Mouse (Mus musculus): ENCODE data around the gene Duxf3. TPM values are rescaled to one million over a fixed set of nuclear protein-coding genes. Genes with fewer than 3 reads are reported as not detected.
"Not testable (repeated sequence)": the region's sequence is repeated elsewhere in the genome, so short reads cannot be mapped to it uniquely, and the experiment has no call there.

Duxf3 gene
- polyA plus RNA-seq (2015; fragmentation: Nextera tagmentation; extraction: Ambion mirVana), result not detected in 2 replicates

DNA sequence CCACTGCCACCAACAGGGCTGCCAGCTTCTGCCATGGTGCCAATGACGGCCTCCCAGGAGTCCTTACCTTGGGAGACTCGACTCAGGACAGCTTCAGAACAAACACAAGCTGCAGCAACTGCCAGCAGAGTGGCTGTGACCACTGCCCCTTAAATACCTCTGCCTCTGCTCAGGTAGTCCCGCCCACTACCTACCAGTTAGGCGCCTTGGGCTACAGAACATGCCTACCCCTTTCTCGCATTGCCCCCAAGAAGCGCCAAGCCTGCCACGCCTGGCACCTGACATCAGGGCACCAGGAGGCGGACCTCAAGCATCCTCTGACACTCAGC, at the start of gene Duxf3:
Gene Duxf3, minus strand, starts transcription at position 35 of the 329 bp plus-strand sequence.
- not testable (repeated sequence) for H3K4me2 ChIP-seq; H3K27me3 ChIP-seq; H3K27ac ChIP-seq; H3K4me1 ChIP-seq (replicated peaks); H3K9ac ChIP-seq; H3K36me3 ChIP-seq; H3K4me3 ChIP-seq
- peak; percentile 50 for ATAC-seq (replicated peaks; ENCODE audit: insufficient number of reproducible peaks, insufficient read depth, low FRiP score, low read depth)
- WGBS, result 62% methylated on average over 5 of the region's 8 CpGs
- H3K9me3 ChIP-seq (replicated peaks), result peaks cover 14% of the 10 kb centered on the region

DNA sequence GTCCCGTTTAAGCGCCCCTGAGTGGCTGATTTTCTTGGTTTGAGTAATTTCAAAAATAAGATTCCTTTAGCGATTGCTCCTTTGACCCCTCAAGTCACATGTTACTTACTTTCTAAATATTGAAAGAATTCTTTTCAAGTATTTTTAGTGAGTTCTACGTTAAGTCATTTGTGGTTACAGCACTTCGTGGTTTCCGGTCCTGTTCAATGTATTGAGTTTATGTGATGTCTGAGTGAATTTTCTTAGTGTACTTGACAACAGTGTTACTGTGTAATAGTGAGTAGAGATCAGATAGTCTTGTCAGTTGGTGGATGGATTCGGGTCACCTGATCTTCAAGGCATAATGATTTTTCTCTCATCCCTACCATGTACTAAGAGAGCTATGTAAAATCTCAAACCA, 49.8 kb upstream of the Duxf3 start:
- 93% methylated on average over 7 of the region's 7 CpGs for WGBS
- no peaks in the 10 kb centered on the region for H3K9me3 ChIP-seq (replicated peaks)
- H3K27ac ChIP-seq, result no peak overlapping the region
- no peak overlapping the region for H3K9ac ChIP-seq
- H3K4me2 ChIP-seq, result no peak overlapping the region
- ATAC-seq (replicated peaks; ENCODE audit: insufficient number of reproducible peaks, insufficient read depth, low FRiP score, low read depth), result no peak
- H3K36me3 ChIP-seq, result peaks cover 51% of the 10 kb centered on the region
- H3K27me3 ChIP-seq, result no peaks in the 10 kb centered on the region
- H3K4me3 ChIP-seq, result no peak overlapping the region
- no peaks in the 10 kb centered on the region for H3K4me1 ChIP-seq (replicated peaks)

DNA sequence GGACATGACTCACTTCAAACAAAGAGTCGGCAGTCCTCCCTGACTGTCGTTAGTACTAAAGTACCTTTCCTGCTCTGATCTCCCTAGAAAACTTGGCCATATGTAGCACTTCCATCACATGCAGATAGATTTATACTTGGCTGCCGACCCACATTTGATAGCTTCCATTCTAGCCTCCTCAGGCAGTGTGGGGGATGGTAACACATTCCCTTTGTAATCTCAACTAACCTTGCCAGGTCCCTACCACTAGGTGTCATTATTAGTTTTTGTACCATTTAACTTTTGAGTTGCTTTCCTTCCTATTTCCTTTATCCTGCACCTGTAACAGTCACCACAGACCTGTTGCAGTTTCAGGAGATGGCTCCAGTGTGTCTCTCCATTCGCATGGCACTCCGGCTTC, 26.0 kb upstream of the Duxf3 start:
- ATAC-seq (replicated peaks; ENCODE audit: insufficient number of reproducible peaks, insufficient read depth, low FRiP score, low read depth), result no peak

DNA sequence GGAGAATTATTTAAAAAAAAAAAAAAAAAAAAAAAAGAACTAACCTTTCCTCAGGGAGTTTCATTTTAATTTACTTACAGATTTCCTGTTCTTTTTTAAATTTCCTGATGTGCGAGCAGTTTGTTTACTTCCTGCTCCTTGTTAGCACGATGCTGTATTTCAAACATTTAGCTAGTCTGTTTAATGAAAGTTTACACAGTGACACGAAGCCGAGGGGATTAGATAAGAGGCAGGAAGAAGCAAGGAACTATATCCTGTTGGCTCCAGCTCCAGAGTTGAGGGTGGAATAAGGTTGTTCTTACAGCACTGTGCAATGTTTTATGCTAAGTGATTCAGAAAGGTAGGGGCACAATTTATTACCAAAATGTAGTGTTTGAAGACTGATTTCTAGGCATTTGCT, 23.5 kb upstream of the Duxf3 start:
- WGBS, result 1% methylated on average over 4 of the region's 4 CpGs
- Histone ChIP-seq H3K27me3 (no peaks in the 10 kb centered on the region), H3K4me1 (replicated peaks) (peaks cover 13% of the 10 kb centered on the region; the same call in 1 of the 2 replicates), H3K9ac (peak overlapping the region; percentile 90), H3K4me2 (peak overlapping the region; percentile 65), H3K9me3 (replicated peaks) (no peaks in the 10 kb centered on the region), H3K4me3 (peak overlapping the region; percentile 99), H3K27ac (peak overlapping the region; percentile 83), H3K36me3 (peaks cover 14% of the 10 kb centered on the region; the same call in 1 of the 2 replicates)
- no peak for ATAC-seq (replicated peaks; ENCODE audit: insufficient number of reproducible peaks, insufficient read depth, low FRiP score, low read depth)

More for the DNA sequence above, 26.0 kb upstream of the Duxf3 start:
- no peak overlapping the region for H3K4me2 ChIP-seq
- H3K4me1 ChIP-seq (replicated peaks), result peaks cover 13% of the 10 kb centered on the region; the same call in 1 of the 2 replicates
- H3K27ac ChIP-seq, result no peak overlapping the region
- no peaks in the 10 kb centered on the region for H3K9me3 ChIP-seq (replicated peaks)
- 55% methylated on average over 5 of the region's 5 CpGs for WGBS
- H3K36me3 ChIP-seq, result peaks cover 27% of the 10 kb centered on the region
- H3K9ac ChIP-seq, result no peak overlapping the region; the same call in 1 of the 2 replicates
- H3K4me3 ChIP-seq, result no peak overlapping the region
- no peaks in the 10 kb centered on the region for H3K27me3 ChIP-seq

DNA sequence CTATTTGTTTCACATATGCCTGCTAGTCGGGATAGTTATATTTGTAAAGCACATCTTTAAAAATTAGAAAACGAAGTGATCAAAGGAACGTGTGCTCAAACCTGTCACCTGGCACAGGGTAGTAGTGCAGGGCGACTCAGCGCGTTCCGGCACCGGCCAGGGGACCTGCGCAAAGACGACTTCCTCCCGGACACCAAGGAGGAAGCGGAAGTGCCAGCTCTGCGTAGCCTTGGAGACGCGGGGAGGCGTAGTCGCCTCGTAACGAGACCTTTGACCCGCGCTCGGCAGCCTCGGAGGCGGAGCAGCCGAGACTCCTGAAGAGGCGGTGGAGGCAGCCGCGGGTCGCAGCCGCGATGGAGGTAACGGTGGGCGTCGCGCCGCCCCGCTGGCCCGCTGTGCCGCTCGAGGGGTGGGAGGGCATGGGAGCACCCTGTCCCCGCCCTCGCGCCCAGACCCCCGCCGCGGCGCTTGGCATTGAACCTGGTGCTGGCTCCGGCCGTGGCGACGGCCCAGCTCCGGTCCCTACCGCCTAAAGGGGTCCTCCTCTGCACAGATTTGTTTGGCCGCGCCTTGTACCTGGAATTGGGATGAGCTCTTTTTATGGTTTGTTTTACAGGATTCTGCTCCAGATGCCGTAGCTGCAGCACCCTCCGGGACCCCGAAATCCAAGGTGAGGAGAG, 22.9 kb upstream of the Duxf3 start, which contains the start of gene Gcc2:
Gene Gcc2, plus strand, starts transcription at position 285 of the 680 bp plus-strand sequence.
- peak; percentile 97 for ATAC-seq (replicated peaks; ENCODE audit: insufficient number of reproducible peaks, insufficient read depth, low FRiP score, low read depth)
- Histone ChIP-seq H3K9me3 (replicated peaks) (no peaks in the 10 kb centered on the region), H3K27ac (peak within 1 kb of the TSS; percentile 83), H3K9ac (peak within 1 kb of the TSS; percentile 90), H3K27me3 (no peaks in the 10 kb centered on the region), H3K4me1 (replicated peaks) (peaks cover 13% of the 10 kb centered on the region; the same call in 1 of the 2 replicates), H3K4me2 (peak within 1 kb of the TSS; percentile 65), H3K4me3 (peak within 1 kb of the TSS; percentile 99), H3K36me3 (peaks cover 14% of the 10 kb centered on the region; the same call in 1 of the 2 replicates)
- under 1% methylated on average over 58 of the region's 58 CpGs for WGBS

DNA sequence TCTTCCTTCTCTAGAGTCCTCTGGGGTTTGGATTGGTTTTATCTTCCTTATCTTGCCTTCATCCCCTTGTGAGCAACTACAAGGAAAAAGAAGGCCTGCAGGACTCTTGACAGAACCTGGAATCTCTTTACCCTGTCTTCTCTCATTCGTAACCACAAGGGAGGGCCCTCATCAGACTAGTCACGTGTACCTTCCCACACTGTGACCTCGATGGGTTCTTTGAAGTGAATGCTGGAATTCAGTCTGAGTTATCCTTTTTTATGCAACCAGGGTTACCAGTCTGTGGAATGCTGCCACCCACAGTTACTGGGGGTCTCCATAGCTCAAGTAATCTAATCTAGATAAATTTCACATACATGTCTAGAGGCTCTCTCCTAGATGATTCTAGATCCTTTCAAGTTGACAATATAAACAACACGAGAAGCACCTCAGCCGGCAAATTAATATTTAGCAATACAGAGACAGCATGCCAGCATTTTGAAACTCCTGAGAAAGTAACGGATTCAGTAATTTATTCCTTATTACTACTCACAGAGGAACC, 22.2 kb upstream of the Duxf3 start:
- no peak for ATAC-seq (replicated peaks; ENCODE audit: insufficient number of reproducible peaks, insufficient read depth, low FRiP score, low read depth)
- Histone ChIP-seq H3K4me3 (peak overlapping the region; percentile 99), H3K27ac (no peak overlapping the region), H3K27me3 (no peaks in the 10 kb centered on the region), H3K9me3 (replicated peaks) (no peaks in the 10 kb centered on the region), H3K36me3 (peaks cover 9% of the 10 kb centered on the region; the same call in 1 of the 2 replicates), H3K9ac (0 out of 2 replicates have a peak overlapping the region, but pooled peaks have one; percentile 90), H3K4me2 (peak overlapping the region; percentile 65), H3K4me1 (replicated peaks) (peaks cover 13% of the 10 kb centered on the region; the same call in 1 of the 2 replicates)
- WGBS, result 38% methylated on average over 6 of the region's 6 CpGs

DNA sequence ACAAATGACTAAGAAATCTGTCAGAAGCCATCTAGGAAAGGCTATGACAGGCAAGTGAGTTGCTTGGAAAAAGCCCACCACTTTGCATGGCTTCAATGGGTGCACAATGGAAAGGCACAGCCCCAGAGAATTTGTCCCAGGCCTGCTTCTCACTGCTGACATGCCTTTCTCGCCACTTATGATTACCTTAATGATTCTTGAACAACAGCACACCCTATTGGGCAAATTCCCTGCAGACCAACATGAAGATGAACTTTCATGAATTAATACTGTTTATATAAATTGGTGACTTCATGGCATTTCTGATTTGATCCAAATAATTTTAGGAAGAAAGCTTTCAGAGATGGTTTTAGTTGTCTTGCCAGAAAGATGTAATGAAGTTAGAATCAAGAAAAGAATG, 17.1 kb upstream of the Duxf3 start:
- no peak overlapping the region for H3K4me2 ChIP-seq
- H3K36me3 ChIP-seq, result no peaks in the 10 kb centered on the region
- no peaks in the 10 kb centered on the region for H3K27me3 ChIP-seq
- no peak for ATAC-seq (replicated peaks; ENCODE audit: insufficient number of reproducible peaks, insufficient read depth, low FRiP score, low read depth)
- H3K27ac ChIP-seq, result no peak overlapping the region
- no peak overlapping the region for H3K9ac ChIP-seq
- H3K4me3 ChIP-seq, result no peak overlapping the region
- H3K4me1 ChIP-seq (replicated peaks), result peaks cover under 1% of the 10 kb centered on the region; the same call in 1 of the 2 replicates
- WGBS, result 39% methylated on average over 1 of the region's 1 CpGs
- no peaks in the 10 kb centered on the region for H3K9me3 ChIP-seq (replicated peaks)

DNA sequence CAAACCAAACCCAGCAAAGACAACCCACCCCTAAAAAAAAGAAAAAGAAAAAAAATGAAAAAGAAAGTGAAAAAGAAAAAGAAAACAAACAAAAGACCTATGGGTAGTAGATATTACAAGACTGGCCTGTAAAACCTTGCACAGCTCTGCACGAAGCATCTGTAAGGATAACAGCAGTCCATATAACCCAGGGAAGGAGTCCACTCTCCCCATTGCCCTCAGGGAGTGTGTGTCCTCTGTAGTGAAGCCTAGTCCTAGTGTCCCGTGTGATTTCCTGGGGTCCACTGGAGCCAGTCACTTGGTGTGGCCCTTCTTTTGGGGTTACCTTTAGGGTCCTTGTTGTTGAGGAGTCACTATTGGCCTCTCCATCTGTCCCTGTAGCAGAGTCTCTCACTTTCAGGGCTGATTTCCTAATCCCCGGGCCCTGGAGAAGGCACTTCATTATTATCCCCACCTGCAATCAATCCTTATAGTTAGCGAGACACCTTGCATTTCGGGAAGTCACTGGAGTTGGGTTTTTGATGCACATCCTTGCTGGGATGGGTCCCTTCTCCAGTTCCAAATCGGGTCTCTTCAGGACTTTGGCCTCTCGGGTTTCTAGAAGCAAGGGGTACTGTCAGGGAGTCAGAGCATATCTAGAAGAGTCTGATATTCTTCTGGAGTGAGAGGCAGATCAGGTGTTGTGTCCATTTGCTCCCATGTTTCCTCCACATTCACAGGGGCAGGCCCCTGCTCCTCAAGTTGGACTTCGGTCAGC, 6.7 kb upstream of the Duxf3 start:
- H3K36me3 ChIP-seq; H3K27ac ChIP-seq; H3K9ac ChIP-seq; H3K4me3 ChIP-seq; H3K4me2 ChIP-seq; H3K4me1 ChIP-seq (replicated peaks); H3K27me3 ChIP-seq; H3K9me3 ChIP-seq (replicated peaks): not testable (repeated sequence)
- peak; percentile 82 for ATAC-seq (replicated peaks; ENCODE audit: insufficient number of reproducible peaks, insufficient read depth, low FRiP score, low read depth)
- WGBS, result 75% methylated on average over 8 of the region's 8 CpGs

DNA sequence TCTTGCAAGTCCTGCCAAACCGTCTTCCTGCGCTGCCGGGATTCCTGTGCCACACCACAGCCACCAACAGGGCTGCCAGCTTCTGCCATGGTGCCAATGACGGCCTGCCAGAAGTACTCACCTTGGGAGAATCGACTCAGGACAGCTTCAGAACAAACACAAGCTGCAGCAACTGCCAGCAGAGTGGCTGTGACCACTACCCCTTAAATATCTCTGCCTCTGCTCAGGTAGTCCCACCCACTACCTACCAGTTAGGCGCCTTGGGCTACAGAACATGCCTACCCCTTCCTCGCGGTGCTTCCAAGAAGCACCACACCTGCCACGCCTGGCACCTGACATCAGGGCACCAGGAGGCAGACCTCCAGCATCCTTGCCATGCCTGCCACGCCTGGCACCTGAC, 4.1 kb upstream of the Duxf3 start, which contains the start of gene Gm4981:
Gene Gm4981, minus strand, starts transcription at position 89 of the 400 bp plus-strand sequence.
- H3K4me1 ChIP-seq (replicated peaks), result no peaks in the 10 kb centered on the region
- H3K4me2 ChIP-seq, result no peak within 1 kb of the TSS
- 79% methylated on average over 10 of the region's 10 CpGs for WGBS
- ATAC-seq (replicated peaks; ENCODE audit: insufficient number of reproducible peaks, insufficient read depth, low FRiP score, low read depth), result no peak
- H3K27ac ChIP-seq, result no peak within 1 kb of the TSS
- H3K9ac ChIP-seq, result no peak within 1 kb of the TSS
- H3K9me3 ChIP-seq (replicated peaks), result peaks cover 11% of the 10 kb centered on the region
- no peak within 1 kb of the TSS for H3K4me3 ChIP-seq
- no peaks in the 10 kb centered on the region for H3K27me3 ChIP-seq
- H3K36me3 ChIP-seq, result no peaks in the 10 kb centered on the region

DNA sequence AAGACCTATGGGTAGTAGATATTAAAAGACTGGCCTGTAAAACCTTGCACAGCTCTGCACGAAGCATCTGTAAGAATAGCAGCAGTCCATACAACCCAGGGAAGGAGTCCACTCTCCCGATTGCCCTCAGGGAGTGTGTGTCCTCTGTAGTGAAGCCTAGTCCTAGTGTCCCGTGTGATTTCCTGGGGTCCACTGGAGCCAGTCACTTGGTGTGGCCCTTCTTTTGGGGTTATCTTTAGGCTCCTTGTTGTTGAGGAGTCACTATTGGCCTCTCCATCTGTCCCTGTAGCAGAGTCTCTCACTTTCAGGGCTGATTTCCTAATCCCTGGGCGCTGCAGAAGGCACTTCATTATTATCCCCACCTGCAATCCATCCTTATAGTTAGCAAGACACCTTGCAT, 2.5 kb upstream of the Duxf3 start:
- H3K4me2 ChIP-seq; H3K4me1 ChIP-seq (replicated peaks); H3K36me3 ChIP-seq; H3K9ac ChIP-seq; H3K27me3 ChIP-seq; H3K27ac ChIP-seq; H3K4me3 ChIP-seq; ATAC-seq (replicated peaks; ENCODE audit: insufficient number of reproducible peaks, insufficient read depth, low FRiP score, low read depth): not testable (repeated sequence)
- 74% methylated on average over 4 of the region's 4 CpGs for WGBS
- H3K9me3 ChIP-seq (replicated peaks), result peaks cover 14% of the 10 kb centered on the region

DNA sequence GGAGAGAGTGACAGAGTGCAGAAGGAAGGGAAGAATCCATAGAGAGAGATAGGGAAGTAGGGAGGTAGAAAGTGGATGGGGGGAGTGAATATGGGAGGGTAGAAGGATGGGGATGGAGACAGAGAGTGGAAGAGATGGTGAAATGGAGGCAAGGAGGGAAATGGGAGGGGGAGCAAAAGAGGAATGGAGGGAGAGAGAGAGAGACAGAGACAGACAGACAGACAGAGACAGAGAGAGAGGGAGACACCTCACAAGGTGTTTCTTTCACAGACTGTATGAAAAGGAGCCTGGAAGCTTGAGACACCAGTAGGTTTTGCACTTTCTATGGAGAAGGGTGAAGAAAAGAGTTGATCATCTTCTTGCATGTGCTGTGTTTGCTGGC, 1.3 kb upstream of the Duxf3 start:
- not testable (repeated sequence) for H3K27me3 ChIP-seq; H3K9ac ChIP-seq; H3K4me2 ChIP-seq; H3K4me1 ChIP-seq (replicated peaks); H3K27ac ChIP-seq; H3K36me3 ChIP-seq; H3K4me3 ChIP-seq
- peaks cover 14% of the 10 kb centered on the region for H3K9me3 ChIP-seq (replicated peaks)
- 0 out of 2 replicates have a peak, but pooled peaks have one; percentile 0 for ATAC-seq (replicated peaks; ENCODE audit: insufficient number of reproducible peaks, insufficient read depth, low FRiP score, low read depth)
